Mouse (Mus musculus): ENCODE results near the gene Asb11.

DNA sequence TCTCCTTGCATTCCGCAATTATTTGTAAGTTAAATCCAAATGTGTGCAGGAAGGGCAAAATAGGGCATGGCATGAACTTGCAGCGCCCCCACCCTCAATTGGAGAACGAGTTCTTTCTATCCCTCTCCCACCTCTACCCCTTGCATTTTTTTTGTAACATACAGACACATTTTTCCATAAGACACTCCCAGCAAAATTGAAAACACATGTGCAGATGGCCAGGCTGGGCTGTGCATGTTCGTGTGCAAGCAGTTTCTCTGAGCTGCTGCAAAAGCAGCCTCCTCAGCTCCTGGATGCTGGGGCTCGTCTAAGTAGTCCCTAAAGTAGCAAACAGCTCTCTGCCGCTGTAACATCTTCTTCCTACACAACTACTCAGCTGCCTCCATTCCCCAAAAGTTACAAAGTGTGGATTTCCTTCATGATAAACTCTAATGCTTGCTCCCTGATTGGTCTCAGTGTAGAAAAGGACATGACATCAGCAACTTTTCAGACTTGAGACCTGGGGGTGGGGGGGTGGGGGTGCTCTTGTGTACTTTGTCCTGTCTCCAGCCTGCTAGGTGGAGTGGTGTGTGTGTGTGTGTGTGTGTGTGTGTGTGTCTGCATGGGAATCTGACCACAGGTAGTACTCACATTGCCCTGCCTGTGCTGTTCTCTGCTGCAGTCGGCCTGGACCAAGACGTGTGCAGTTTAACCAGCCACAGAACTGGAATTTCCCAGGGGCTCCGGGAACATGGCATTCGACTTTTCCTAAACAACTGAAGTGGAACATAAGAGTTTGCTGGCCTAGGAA, 69.1 kb downstream of the Asb11 start, which contains the start of gene Asb9:
- TF ChIP-seq CTCF (IDR thresholded peaks at IDR 0.05; ENCODE audit: borderline replicate concordance, extremely low read depth, insufficient read depth, insufficient read length) = no peak
- TF ChIP-seq POLR2A (IDR thresholded peaks at IDR 0.05; ENCODE audit: borderline replicate concordance, extremely low read depth, insufficient read depth, insufficient read length, poor library complexity, severe bottlenecking) = no peak

Measured in brain, embryonic 14.5 days (tissue).